ENCODE assay signal across 8 mouse cellular contexts in genomic region chr17:28801474-28802005, GRCm38 (mm10). TPM values are rescaled to one million over a fixed set of nuclear protein-coding genes. Genes with fewer than 3 reads are reported as not detected.
A peak's percentile ranks its signal among the peaks of the same experiment; 100 is the strongest.
DNase-seq lines count a peak whose midpoint lies in the region; ATAC-seq and TF ChIP-seq lines count a peak whose summit lies in the region.

No protein-coding gene starts in this region.

- peak overlapping the region; percentile 99 for H3K9ac ChIP-seq in forebrain, embryonic 13.5 days
- peak overlapping the region; percentile 96 for H3K9ac ChIP-seq in liver, embryonic 16.5 days (ENCODE audit: low read depth, low read length)
- H3K9ac ChIP-seq in neural tube, embryonic 12.5 days, result peak overlapping the region; percentile 100
- peak overlapping the region; percentile 100 for H3K9ac ChIP-seq in stomach, postnatal 0 days (ENCODE audit: low read length)

- peak; percentile 98 for DNase-seq in ES-CJ7 (ENCODE audit: low read depth, low spot score)
- DNase-seq in heart, postnatal 10 days, result peak; percentile 99
- DNase-seq in kidney, postnatal 4 days, result peak; percentile 100
- DNase-seq in stomach, postnatal 0 days (ENCODE audit: low spot score), result peak; percentile 100

- 0% methylated on average over 18 of the region's 42 CpGs for WGBS in forebrain, embryonic 13.5 days
- WGBS in liver, embryonic 16.5 days (ENCODE audit: insufficient replicate concordance), result 0% methylated on average over 41 of the region's 42 CpGs
- 0% methylated on average over 33 of the region's 42 CpGs for WGBS in neural tube, embryonic 12.5 days
- WGBS in stomach, postnatal 0 days, result under 1% methylated on average over 21 of the region's 42 CpGs

- H3K9me3 ChIP-seq in forebrain, embryonic 13.5 days (replicated peaks), result no peaks in the 10 kb centered on the region
- no peaks in the 10 kb centered on the region; the same call in none of the 2 replicates for H3K9me3 ChIP-seq in liver, embryonic 16.5 days (replicated peaks; ENCODE audit: control insufficient read depth, low read length)
- no peaks in the 10 kb centered on the region for H3K9me3 ChIP-seq in neural tube, embryonic 12.5 days
- no peaks in the 10 kb centered on the region for H3K9me3 ChIP-seq in stomach, postnatal 0 days (ENCODE audit: control insufficient read depth, low read length)

- ATAC-seq in cerebellum, adult (ENCODE audit: insufficient number of reproducible peaks, low FRiP score, low TSS enrichment), result peak; percentile 95
- peak; percentile 98 for ATAC-seq in forebrain, embryonic 13.5 days
- peak; percentile 90 for ATAC-seq in liver, embryonic 16.5 days (ENCODE audit: low read depth)
- ATAC-seq in neural tube, embryonic 12.5 days (ENCODE audit: low FRiP score, low read depth), result peak; percentile 99
- ATAC-seq in stomach, postnatal 0 days (ENCODE audit: low FRiP score, low TSS enrichment), result peak; percentile 98

- H3K27ac ChIP-seq in forebrain, embryonic 13.5 days, result peak overlapping the region; percentile 99
- H3K27ac ChIP-seq in liver, embryonic 16.5 days (ENCODE audit: low read length), result peak overlapping the region; percentile 96
- peak overlapping the region; percentile 99 for H3K27ac ChIP-seq in neural tube, embryonic 12.5 days
- peak overlapping the region; percentile 100 for H3K27ac ChIP-seq in stomach, postnatal 0 days (replicated peaks)

- H3K4me3 ChIP-seq in forebrain, embryonic 13.5 days, result peak overlapping the region; percentile 76
- peak overlapping the region; percentile 79 for H3K4me3 ChIP-seq in liver, embryonic 16.5 days (ENCODE audit: low read depth, low read length)
- H3K4me3 ChIP-seq in neural tube, embryonic 12.5 days, result peak overlapping the region; percentile 92
- peak overlapping the region; percentile 91 for H3K4me3 ChIP-seq in stomach, postnatal 0 days (ENCODE audit: low read depth, low read length)

- H3K4me2 ChIP-seq in forebrain, embryonic 13.5 days, result peak overlapping the region; percentile 96
- H3K4me2 ChIP-seq in liver, embryonic 16.5 days (ENCODE audit: low read depth, low read length), result peak overlapping the region; percentile 73
- peak overlapping the region; percentile 99 for H3K4me2 ChIP-seq in neural tube, embryonic 12.5 days (replicated peaks)
- H3K4me2 ChIP-seq in stomach, postnatal 0 days (replicated peaks; ENCODE audit: low read depth), result peak overlapping the region; percentile 95

- H3K27me3 ChIP-seq in forebrain, embryonic 13.5 days, result no peaks in the 10 kb centered on the region
- no peaks in the 10 kb centered on the region for H3K27me3 ChIP-seq in liver, embryonic 16.5 days (ENCODE audit: control insufficient read depth, insufficient read depth, low read depth, low read length)
- H3K27me3 ChIP-seq in neural tube, embryonic 12.5 days (replicated peaks), result no peaks in the 10 kb centered on the region
- no peaks in the 10 kb centered on the region for H3K27me3 ChIP-seq in stomach, postnatal 0 days (ENCODE audit: control insufficient read depth, insufficient read depth, low read length)

- H3K4me1 ChIP-seq in forebrain, embryonic 13.5 days, result peaks cover 32% of the 10 kb centered on the region
- H3K4me1 ChIP-seq in liver, embryonic 16.5 days (ENCODE audit: control insufficient read depth, low read depth, low read length), result peaks cover 46% of the 10 kb centered on the region
- peaks cover 27% of the 10 kb centered on the region for H3K4me1 ChIP-seq in neural tube, embryonic 12.5 days
- H3K4me1 ChIP-seq in stomach, postnatal 0 days (replicated peaks; ENCODE audit: control insufficient read depth, insufficient read depth), result peaks cover 3% of the 10 kb centered on the region; the same call in 1 of the 2 replicates

- TF ChIP-seq EP300 in stomach, postnatal 0 days (optimal IDR thresholded peaks at IDR 0.05), result no peak

- intact Hi-C loops in heart, postnatal 10 days (cut with DNase I), result loop anchor here (2.0 kb wide), 3 partner anchors 39 to 125 kb away; no protein-coding TSS in a partner anchor

- TF ChIP-seq CTCF in stomach, postnatal 0 days (IDR thresholded peaks at IDR 0.05; ENCODE audit: low read depth), result no peak; the same call in 1 of the 2 replicates

- H3K36me3 ChIP-seq in forebrain, embryonic 13.5 days (ENCODE audit: poor library complexity, severe bottlenecking), result peaks cover 9% of the 10 kb centered on the region
- peaks cover 18% of the 10 kb centered on the region for H3K36me3 ChIP-seq in liver, embryonic 16.5 days (ENCODE audit: control insufficient read depth, insufficient read depth)
- H3K36me3 ChIP-seq in neural tube, embryonic 12.5 days, result peaks cover 10% of the 10 kb centered on the region
- H3K36me3 ChIP-seq in stomach, postnatal 0 days (ENCODE audit: control insufficient read depth, insufficient read depth, low read length), result peaks cover 5% of the 10 kb centered on the region

RNA-seq across cellular contexts. Expression of gene Brpf3, which starts 0.7 kb away (rescaled TPM):
- 10.2 and 11.3 TPM in 2 replicates for polyA plus RNA-seq in forebrain, embryonic 13.5 days (2015; fragmentation: Nextera tagmentation; extraction: Ambion mirVana)
- total RNA-seq in heart, postnatal 10 days (2021), result 10 to 100 TPM; 15.2 to 22.3 TPM
- 66.7 and 67.1 TPM in 2 replicates for polyA plus RNA-seq in liver, embryonic 16.5 days (2015; fragmentation: Nextera tagmentation; extraction: Ambion mirVana)
- 10.9 and 12.1 TPM in 2 replicates for polyA plus RNA-seq in neural tube, embryonic 12.5 days (2016; fragmentation: Nextera tagmentation; extraction: Ambion mirVana)
- polyA plus RNA-seq in stomach, postnatal 0 days (2015; fragmentation: Nextera tagmentation; extraction: Ambion mirVana), result 5.2 and 5.7 TPM in 2 replicates

RNA-seq across cellular contexts. Expression of gene Mapk13, which starts 32.4 kb away (rescaled TPM):
- polyA plus RNA-seq in forebrain, embryonic 13.5 days (2015; fragmentation: Nextera tagmentation; extraction: Ambion mirVana), result 0.72 and 1.1 TPM in 2 replicates
- total RNA-seq in heart, postnatal 10 days (2021), result 1 to 10 TPM in 1 of 2 experiments, under 1 TPM in 1; 0.45 to 1.1 TPM
- 7.9 and 10.5 TPM in 2 replicates for polyA plus RNA-seq in liver, embryonic 16.5 days (2015; fragmentation: Nextera tagmentation; extraction: Ambion mirVana)
- polyA plus RNA-seq in neural tube, embryonic 12.5 days (2016; fragmentation: Nextera tagmentation; extraction: Ambion mirVana), result 1.5 and 1.9 TPM in 2 replicates
- 211 and 220 TPM in 2 replicates for polyA plus RNA-seq in stomach, postnatal 0 days (2015; fragmentation: Nextera tagmentation; extraction: Ambion mirVana)

RNA-seq across cellular contexts. Expression of gene Pnpla1, which starts 56.7 kb away (rescaled TPM):
- polyA plus RNA-seq in forebrain, embryonic 13.5 days (2015; fragmentation: Nextera tagmentation; extraction: Ambion mirVana), result not detected in 2 replicates
- total RNA-seq in heart, postnatal 10 days (2021), result not detected
- 0.08 and 0.12 TPM in 2 replicates for polyA plus RNA-seq in liver, embryonic 16.5 days (2015; fragmentation: Nextera tagmentation; extraction: Ambion mirVana)
- polyA plus RNA-seq in neural tube, embryonic 12.5 days (2016; fragmentation: Nextera tagmentation; extraction: Ambion mirVana), result not detected in 2 replicates
- 12.7 TPM in 2 replicates for polyA plus RNA-seq in stomach, postnatal 0 days (2015; fragmentation: Nextera tagmentation; extraction: Ambion mirVana)

Comparison
In these comparisons a context has a peak if more than half of its experiments do, and no peak if none do; other contexts are left out.
1. Peak in every context shown above with its lines: DNase-seq, ATAC-seq, H3K4me3 ChIP-seq and H3K27ac ChIP-seq.
2. RNA of gene Mapk13, which starts 32.4 kb away (polyA plus RNA-seq): 211 to 220 TPM in stomach, postnatal 0 days; 7.9 to 10.5 TPM in liver, embryonic 16.5 days, 1.5 to 1.9 TPM in neural tube, embryonic 12.5 days and 0.72 to 1.1 TPM in forebrain, embryonic 13.5 days; every median in the first group is over 10 times any median in the second.
3. RNA of gene Pnpla1, which starts 56.7 kb away (polyA plus RNA-seq): 12.7 TPM in stomach, postnatal 0 days; 0.08 to 0.12 TPM in liver, embryonic 16.5 days, not detected in forebrain, embryonic 13.5 days and not detected in neural tube, embryonic 12.5 days; every median in the first group is over 10 times any median in the second.